Mouse (Mus musculus) left cerebral cortex, adult 9 months (tissue): ENCODE measurements around the gene Gjd3.

Experiments
- DNase-seq, 2 experiments: peaks; one replicate each; pipeline ENCODE4 v3.0.0; 2022; ENCODE audit warnings: low spot score in 2 of 2

The Gjd3 gene

GRCm38 (mm10) chr11:98981289-98981996 lies 1.4 kb downstream of the Gjd3 start:
- DNase-seq: no peak

- no peak for DNase-seq
Observed at GRCm38 (mm10) chr11:98979356-98979755, 3.5 kb downstream of the Gjd3 start.

DNA sequence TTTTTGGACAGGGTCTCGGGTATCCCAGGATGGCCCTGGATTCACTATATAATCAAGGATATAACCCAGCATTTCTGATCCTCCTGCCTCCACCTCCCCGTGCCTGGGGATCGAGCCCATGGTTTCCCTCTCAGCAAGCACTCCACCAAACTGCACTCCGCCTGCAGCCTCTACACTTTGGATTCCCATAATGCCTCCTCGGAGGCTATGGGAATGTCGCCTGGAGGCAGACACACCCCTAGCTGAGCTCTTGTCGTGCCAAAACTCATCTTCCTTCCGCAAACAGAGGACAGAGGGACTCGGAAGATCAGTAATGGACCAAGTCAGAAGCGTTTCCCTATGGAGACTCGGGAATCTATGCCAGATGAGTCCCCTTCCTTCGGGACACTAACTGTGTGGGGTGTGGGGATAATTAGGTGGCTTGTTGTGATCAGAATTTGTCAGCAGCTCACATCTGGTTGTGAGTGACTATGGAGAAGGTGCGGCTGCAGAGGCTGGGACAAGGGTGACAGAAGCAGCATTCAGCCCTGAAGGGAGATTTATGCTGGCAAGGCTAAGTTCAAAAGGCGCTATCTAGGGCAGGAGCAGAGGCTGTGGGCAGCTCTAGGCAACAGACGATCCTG lies 4.2 kb downstream of the Gjd3 start:
- no peak for DNase-seq

GRCm38 (mm10) chr11:98974871-98975719 lies 7.7 kb downstream of the Gjd3 start:
- peak in 1 of 2 experiments; percentile 84 for DNase-seq

GRCm38 (mm10) chr11:98974213-98974612 lies 8.6 kb downstream of the Gjd3 start:
- no peak for DNase-seq

DNA sequence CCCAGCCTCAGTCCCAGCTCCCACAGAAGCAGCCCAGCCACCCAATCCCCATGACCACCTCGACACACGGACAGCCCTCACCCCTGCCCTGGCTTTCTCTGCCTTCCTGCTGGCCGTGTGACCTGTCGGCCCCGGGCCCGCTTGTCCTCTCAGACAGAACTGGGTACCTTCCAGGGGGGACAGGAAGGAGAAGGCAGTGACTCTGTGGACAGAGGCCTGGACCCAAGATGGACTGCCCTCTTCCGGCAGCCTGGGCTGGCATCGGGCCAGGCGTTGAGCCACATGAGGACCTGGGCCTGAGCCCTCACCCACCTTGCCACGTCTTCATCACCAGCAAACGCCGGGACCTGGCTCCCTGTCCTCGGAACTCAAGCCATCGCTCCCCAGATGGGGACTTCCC lies 9.2 kb downstream of the Gjd3 start:
- DNase-seq: no peak

- no peak for DNase-seq
Observed at GRCm38 (mm10) chr11:98972801-98973360, 9.9 kb downstream of the Gjd3 start.

DNA sequence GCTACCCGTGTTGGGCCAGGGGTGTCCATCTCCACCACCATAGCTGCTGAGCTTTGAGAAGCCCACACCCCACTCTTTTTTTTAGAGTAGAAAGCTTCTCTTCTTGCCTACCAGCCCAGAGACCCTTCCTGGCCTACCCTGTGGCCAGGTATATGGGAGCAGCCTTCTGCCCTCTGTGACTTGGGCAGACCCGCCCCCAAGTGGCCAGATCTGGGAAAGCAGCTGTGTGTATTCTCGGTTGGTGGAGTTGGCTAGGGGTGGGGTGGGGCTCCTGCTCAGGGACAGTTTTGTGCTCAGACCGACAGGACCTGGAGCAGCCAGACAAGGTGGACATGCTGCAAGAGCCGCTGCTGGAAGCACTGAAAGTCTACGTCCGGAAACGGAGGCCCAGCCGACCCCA lies 10.6 kb downstream of the Gjd3 start:
- peak in 1 of 2 experiments; percentile 82 for DNase-seq

- DNase-seq: no peak
Observed at GRCm38 (mm10) chr11:98971316-98972031, 11.3 kb downstream of the Gjd3 start.

DNA sequence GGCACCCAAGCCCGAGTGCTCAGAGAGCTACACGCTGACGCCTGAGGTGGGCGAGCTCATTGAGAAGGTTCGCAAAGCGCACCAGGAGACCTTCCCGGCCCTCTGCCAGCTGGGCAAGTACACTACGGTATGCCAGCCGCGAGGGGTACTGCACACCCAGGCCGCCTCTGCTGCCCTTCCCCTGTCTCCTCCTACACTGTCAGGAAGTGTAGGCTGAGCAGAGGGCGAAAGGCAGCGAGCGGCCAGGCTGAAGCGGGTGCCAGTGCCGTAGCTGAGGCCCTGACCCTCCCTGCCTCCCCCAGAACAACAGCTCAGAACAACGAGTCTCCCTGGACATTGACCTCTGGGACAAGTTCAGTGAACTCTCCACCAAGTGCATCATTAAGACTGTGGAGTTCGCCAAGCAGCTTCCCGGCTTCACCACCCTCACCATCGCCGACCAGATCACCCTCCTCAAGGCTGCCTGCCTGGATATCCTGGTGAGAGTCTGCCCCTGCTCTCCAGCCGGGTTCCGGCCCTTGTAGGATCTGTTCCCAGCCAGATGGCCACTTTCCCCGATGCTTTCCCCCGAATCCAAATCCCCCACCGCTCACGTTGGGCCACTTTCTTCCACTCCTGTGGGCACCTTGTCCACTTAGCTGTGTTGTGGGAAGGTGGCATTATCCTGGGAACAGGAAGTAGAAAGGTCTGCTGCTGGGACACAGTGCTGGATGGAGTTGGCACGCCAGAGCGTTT lies 12.5 kb downstream of the Gjd3 start:
- DNase-seq: no peak

- DNase-seq: peak in 1 of 2 experiments; percentile 82
Observed at GRCm38 (mm10) chr11:98969496-98969927, 13.3 kb downstream of the Gjd3 start.

- no peak for DNase-seq
Observed at GRCm38 (mm10) chr11:98968716-98969495, 13.9 kb downstream of the Gjd3 start.

DNA sequence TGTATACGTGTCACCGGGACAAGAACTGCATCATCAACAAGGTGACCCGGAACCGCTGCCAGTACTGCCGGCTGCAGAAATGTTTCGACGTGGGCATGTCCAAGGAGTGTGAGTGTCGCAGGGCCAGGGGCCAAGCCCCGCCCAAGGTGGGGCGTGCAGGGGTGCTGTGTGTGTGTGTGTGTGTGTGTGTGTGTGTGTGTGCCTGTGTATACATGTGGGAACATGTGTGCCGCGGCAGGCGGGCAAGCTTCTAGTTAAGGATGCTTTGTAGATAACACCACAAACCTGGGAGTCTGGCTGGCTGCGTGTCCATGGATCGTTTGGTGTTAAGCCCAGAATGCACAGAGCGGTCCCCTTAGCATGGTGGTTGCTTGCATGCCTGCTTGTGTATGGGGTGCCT lies 14.7 kb downstream of the Gjd3 start:
- no peak for DNase-seq

GRCm38 (mm10) chr11:98966499-98967141 lies 16.2 kb downstream of the Gjd3 start:
- DNase-seq: peak in 1 of 2 experiments; percentile 73

DNA sequence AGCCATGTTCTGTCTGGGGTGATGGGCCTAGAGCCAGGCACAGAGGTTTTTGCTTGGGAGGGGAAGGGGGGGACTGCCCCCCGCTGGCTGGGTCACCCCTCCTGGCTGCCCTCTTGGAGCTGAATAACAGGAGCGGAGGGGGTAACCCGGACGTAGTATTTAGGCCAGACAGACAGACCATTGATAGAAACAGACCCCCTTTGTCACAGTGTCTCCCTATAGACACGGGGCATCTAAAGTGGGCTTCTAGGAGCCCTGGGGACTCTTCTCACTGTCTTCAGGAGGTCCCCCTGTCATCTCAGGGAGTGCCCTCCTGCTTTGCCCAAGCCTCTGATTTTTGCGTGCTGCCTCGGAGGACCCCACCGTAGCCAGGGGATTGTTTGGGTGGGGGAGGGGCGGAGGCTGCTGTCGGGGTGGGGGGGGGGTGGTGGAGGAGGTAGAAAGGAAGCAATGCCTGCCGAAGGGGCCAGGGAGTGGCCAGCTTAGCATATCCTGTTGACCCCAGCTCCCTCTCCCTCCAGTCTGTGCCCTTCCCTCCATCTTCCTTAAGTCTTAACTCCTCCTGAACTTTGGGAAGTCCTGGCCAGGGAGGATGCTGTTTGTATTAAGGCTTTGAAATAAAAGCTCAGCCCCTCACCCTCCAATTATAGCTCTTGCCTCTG lies 17.3 kb downstream of the Gjd3 start:
- DNase-seq: no peak

- DNase-seq: no peak
Observed at GRCm38 (mm10) chr11:98964616-98965415, 18.0 kb downstream of the Gjd3 start.

GRCm38 (mm10) chr11:98964201-98964615 lies 18.6 kb downstream of the Gjd3 start:
- DNase-seq: no peak
